Mouse (Mus musculus) G1E (cell line): ENCODE data around the gene Fut2. TPM values are rescaled to one million over a fixed set of nuclear protein-coding genes. Genes with fewer than 3 reads are reported as not detected.

ENCODE experiments used
- ATAC-seq: 2 replicates; pipeline ENCODE4 v1.8.0; 2016; ENCODE audit warnings: mild to moderate bottlenecking; ENCODE audit not compliant: insufficient number of reproducible peaks, poor library complexity, low FRiP score, severe bottlenecking; ENCODE audit errors: extremely low read depth
- DNase-seq: peaks from one replicate; pipeline ENCODE4 v3.0.0; 2012; ENCODE audit warnings: low spot score
- H3K27me3 ChIP-seq: 2 replicates; pipeline ENCODE4 v1.6.1; 2012; ENCODE audit warnings: mild to moderate bottlenecking, low read length, inconsistent platforms; ENCODE audit not compliant: insufficient read depth
- H3K36me3 ChIP-seq: replicated peaks from 2 replicates; pipeline ENCODE3; 2012; ENCODE audit warnings: mild to moderate bottlenecking, inconsistent platforms
- H3K4me1 ChIP-seq: 2 replicates; pipeline ENCODE4 v1.6.1; 2012; ENCODE audit warnings: low read depth, low read length, inconsistent platforms, mixed read lengths; ENCODE audit not compliant: insufficient read depth
- H3K4me3 ChIP-seq: 2 replicates; pipeline ENCODE4 v1.5.1; 2012; ENCODE audit warnings: low read depth, mild to moderate bottlenecking, inconsistent platforms, low read length, moderate library complexity, mixed read lengths
- H3K9me3 ChIP-seq: replicated peaks from 2 replicates; pipeline ENCODE4 v1.6.1; 2012; ENCODE audit warnings: inconsistent platforms
- CTCF ChIP-seq: IDR thresholded peaks from 2 replicates; pipeline ENCODE4 v1.5.1; 2012; ENCODE audit warnings: low read depth, low read length, inconsistent platforms, mixed read lengths
- GATA1 ChIP-seq: IDR thresholded peaks from 2 replicates; pipeline ENCODE4 v1.6.1; 2012; ENCODE audit warnings: borderline replicate concordance, low read length, inconsistent platforms, mixed read lengths
- GATA2 ChIP-seq: IDR thresholded peaks from 2 replicates; pipeline ENCODE4 v1.6.1; 2012; ENCODE audit warnings: low read depth, low read length, inconsistent platforms, borderline replicate concordance
- POLR2AphosphoS5 ChIP-seq: IDR thresholded peaks from 2 replicates; pipeline ENCODE4 v1.6.1; 2012; ENCODE audit warnings: low read depth, low read length, inconsistent platforms; ENCODE audit not compliant: insufficient replicate concordance
- TAL1 ChIP-seq: conservative IDR thresholded peaks from 2 replicates; pipeline ENCODE4 v1.6.1; 2012; ENCODE audit warnings: low read depth, low read length, inconsistent platforms, mixed read lengths
- polyA plus RNA-seq: library from polyadenylated mRNA; stranded (reverse); fragments of >175 nt; gene quantifications from 2 replicates; pipeline ENCODE4 v1.2.3, GENCODE M21; 2012
- total RNA-seq, 2 experiments: library from RNA; stranded (forward) in 1 of 2; stranded (reverse) in 1 of 2; fragments of 200-1000 nt in 1 of 2; fragments of >200 nt in 1 of 2; fragmentation: Nextera tagmentation in 1 of 2; gene quantifications; 2 replicates each; pipeline ENCODE4 v1.2.3; 2014 to 2017

Fut2 gene
- total and polyA plus RNA-seq, 3 experiments, result 0.38 TPM; not detected in 2

DNA sequence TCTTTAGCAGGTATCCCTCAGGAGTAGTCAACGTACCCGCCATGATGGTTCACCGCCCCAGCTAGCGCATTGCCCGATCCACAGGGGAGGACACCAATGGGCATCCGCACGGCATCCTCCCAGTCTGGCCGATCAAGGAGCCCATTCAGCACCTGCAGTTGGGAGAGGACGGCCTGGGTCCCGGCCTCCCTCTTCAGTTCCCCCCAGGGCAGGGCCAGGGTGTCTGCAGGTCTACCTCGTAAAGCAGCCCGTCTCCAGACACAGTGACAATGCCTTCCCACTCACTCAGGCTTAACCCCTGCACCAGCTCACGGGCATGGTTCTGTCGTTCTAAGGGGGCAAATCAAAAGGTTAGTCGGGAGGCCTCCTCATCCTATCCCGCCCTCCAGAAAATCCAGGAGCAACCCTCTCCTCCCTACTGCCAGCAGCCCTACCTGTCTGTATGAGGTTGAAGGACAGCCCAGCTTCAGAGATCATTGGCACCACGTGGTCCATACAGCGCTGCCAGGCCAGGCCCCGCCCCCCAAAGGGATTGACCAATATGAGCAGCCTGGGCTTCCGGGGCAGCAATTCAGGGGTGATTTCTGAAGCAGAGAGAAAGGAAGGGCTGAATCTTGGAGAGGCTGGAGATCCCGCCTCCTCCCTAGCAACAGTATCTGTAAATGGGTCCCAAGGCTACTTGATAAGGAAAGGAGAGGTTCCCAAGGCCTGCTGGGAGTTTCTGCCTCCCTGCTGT, 46.0 kb upstream of the Fut2 start:
- H3K9me3 ChIP-seq, result no peaks in the 10 kb centered on the region
- ATAC-seq (no peak), DNase-seq (no peak)
- peaks cover 80% of the 10 kb centered on the region for H3K36me3 ChIP-seq
- H3K4me1 ChIP-seq, result peaks cover 77% of the 10 kb centered on the region
- H3K27me3 ChIP-seq, result no peaks in the 10 kb centered on the region
- no peak for TF ChIP-seq GATA1
- TF ChIP-seq GATA2, result no peak
- no peak for TF ChIP-seq CTCF
- TF ChIP-seq POLR2AphosphoS5, result no peak
- TF ChIP-seq TAL1, result no peak
- H3K4me3 ChIP-seq, result no peak overlapping the region

- TF ChIP-seq POLR2AphosphoS5 (no peak), TAL1 (no peak)
- no peak for DNase-seq
- H3K9me3 ChIP-seq, result no peaks in the 10 kb centered on the region
- no peaks in the 10 kb centered on the region for H3K27me3 ChIP-seq
- no peak overlapping the region for H3K4me3 ChIP-seq
- ATAC-seq, result no peak
- H3K4me1 ChIP-seq, result peaks cover 75% of the 10 kb centered on the region
- H3K36me3 ChIP-seq, result peaks cover 77% of the 10 kb centered on the region
Observed at GRCm38 (mm10) chr7:45711316-45712021, 45.3 kb upstream of the Fut2 start.

DNA sequence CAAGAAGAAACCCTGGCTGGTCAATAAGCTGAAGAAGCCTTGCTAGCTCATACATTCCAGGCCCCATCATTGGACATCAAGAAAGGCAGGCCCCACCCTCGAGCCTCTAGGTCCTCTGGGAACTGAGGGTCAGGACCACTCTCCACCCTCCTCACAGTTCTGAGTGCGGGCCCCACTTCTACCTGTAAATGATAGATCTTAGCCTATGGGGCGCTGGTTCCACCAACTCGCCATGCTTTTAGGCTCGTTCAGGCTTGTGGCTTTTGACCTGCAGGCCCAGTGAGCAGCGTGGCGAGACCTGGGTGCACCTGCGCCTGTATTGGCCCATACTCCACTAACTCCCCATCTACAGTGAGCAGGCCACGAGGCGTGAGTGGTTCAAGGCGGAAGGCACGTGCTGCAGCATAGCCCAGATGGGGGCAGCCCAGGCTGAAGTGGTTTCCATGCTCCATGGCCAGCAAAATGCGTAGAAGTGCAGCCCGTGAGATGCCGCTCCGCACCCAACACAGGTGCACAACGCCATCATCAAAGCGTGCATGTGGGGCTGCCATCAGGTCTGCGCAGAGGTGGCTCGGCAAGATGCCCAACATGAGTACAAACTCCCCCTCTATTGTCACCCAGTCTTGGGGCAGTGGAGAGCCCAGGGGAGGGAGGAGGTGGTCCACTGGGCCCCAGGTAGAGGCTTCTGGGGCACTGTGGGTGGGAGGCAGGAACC, 44.4 kb upstream of the Fut2 start:
- no peak for DNase-seq
- Histone ChIP-seq H3K27me3 (no peaks in the 10 kb centered on the region), H3K9me3 (no peaks in the 10 kb centered on the region), H3K4me1 (peaks cover 74% of the 10 kb centered on the region), H3K36me3 (peaks cover 69% of the 10 kb centered on the region), H3K4me3 (no peak overlapping the region)
- no peak for ATAC-seq
- TF ChIP-seq TAL1 (no peak), POLR2AphosphoS5 (no peak), GATA2 (no peak), GATA1 (no peak), CTCF (no peak)

GRCm38 (mm10) chr7:45709677-45710355, 43.6 kb upstream of the Fut2 start:
- ATAC-seq, result no peak
- DNase-seq, result no peak
- H3K4me1 ChIP-seq, result peaks cover 76% of the 10 kb centered on the region
- TF ChIP-seq GATA1 (no peak), CTCF (no peak), TAL1 (no peak), GATA2 (no peak), POLR2AphosphoS5 (peak; percentile 12; the same call in 1 of the 2 replicates)
- H3K9me3 ChIP-seq, result no peaks in the 10 kb centered on the region
- H3K36me3 ChIP-seq, result peaks cover 66% of the 10 kb centered on the region
- H3K4me3 ChIP-seq, result peak overlapping the region; percentile 22; the same call in 1 of the 2 replicates
- H3K27me3 ChIP-seq, result no peaks in the 10 kb centered on the region

GRCm38 (mm10) chr7:45709036-45709435, 42.8 kb upstream of the Fut2 start:
- ATAC-seq, result no peak
- peaks cover 60% of the 10 kb centered on the region for H3K36me3 ChIP-seq
- TF ChIP-seq GATA2 (no peak), GATA1 (no peak), TAL1 (no peak), POLR2AphosphoS5 (no peak; the same call in 1 of the 2 replicates), CTCF (no peak)
- H3K27me3 ChIP-seq, result no peaks in the 10 kb centered on the region
- no peak overlapping the region; the same call in 1 of the 2 replicates for H3K4me3 ChIP-seq
- H3K4me1 ChIP-seq, result peaks cover 74% of the 10 kb centered on the region
- H3K9me3 ChIP-seq, result no peaks in the 10 kb centered on the region
- DNase-seq, result no peak
